Mouse (Mus musculus): ENCODE results near the gene Lamp5. TPM values are rescaled to one million over a fixed set of nuclear protein-coding genes. Genes with fewer than 3 reads are reported as not detected.

Lamp5 gene
- 0.97 and 1.4 TPM in 2 replicates for polyA plus RNA-seq (2015; fragmentation: Nextera tagmentation; extraction: Ambion mirVana)

GRCm38 (mm10) chr2:136051688-136052289 lies at the start of gene Lamp5:
TSS of gene Lamp5 (plus strand) at chr2:136052239.
- 2% methylated on average over 8 of the region's 8 CpGs for WGBS
- Histone ChIP-seq H3K9ac (replicated peaks; ENCODE audit: low read depth, low read length) (peak within 1 kb of the TSS; percentile 39; the same call in 1 of the 2 replicates), H3K27ac (ENCODE audit: low read length) (no peak within 1 kb of the TSS)

GRCm38 (mm10) chr2:136003836-136004235 lies 48.2 kb upstream of the Lamp5 start:
- no peak overlapping the region for H3K4me2 ChIP-seq (ENCODE audit: low read length)
- H3K27ac ChIP-seq (ENCODE audit: low read length) = no peak overlapping the region
- H3K27me3 ChIP-seq (replicated peaks; ENCODE audit: control insufficient read depth, insufficient read depth, low read length) = no peaks in the 10 kb centered on the region
- no peaks in the 10 kb centered on the region for H3K36me3 ChIP-seq (ENCODE audit: control insufficient read depth, insufficient read depth)
- no peak for ATAC-seq
- no peak overlapping the region for H3K9ac ChIP-seq (replicated peaks; ENCODE audit: low read depth, low read length)
- no peaks in the 10 kb centered on the region for H3K9me3 ChIP-seq (ENCODE audit: control insufficient read depth, low read length)
- no peak overlapping the region for H3K4me3 ChIP-seq (replicated peaks; ENCODE audit: low read length)
- no peaks in the 10 kb centered on the region for H3K4me1 ChIP-seq (replicated peaks; ENCODE audit: control insufficient read depth, insufficient read depth, low read length)
- WGBS = 89% methylated on average over 1 of the region's 1 CpGs

More at GRCm38 (mm10) chr2:136051688-136052289, at the start of gene Lamp5:
- H3K9me3 ChIP-seq (ENCODE audit: control insufficient read depth, low read length) = no peaks in the 10 kb centered on the region
- no peaks in the 10 kb centered on the region for H3K36me3 ChIP-seq (ENCODE audit: control insufficient read depth, insufficient read depth)
- ATAC-seq = peak; percentile 53
- H3K4me2 ChIP-seq (ENCODE audit: low read length) = peak within 1 kb of the TSS; percentile 53
- peak within 1 kb of the TSS; percentile 28 for H3K4me3 ChIP-seq (replicated peaks; ENCODE audit: low read length)
- peaks cover 10% of the 10 kb centered on the region for H3K4me1 ChIP-seq (replicated peaks; ENCODE audit: control insufficient read depth, insufficient read depth, low read length)
- no peaks in the 10 kb centered on the region for H3K27me3 ChIP-seq (replicated peaks; ENCODE audit: control insufficient read depth, insufficient read depth, low read length)

GRCm38 (mm10) chr2:136006280-136006679 lies 45.8 kb upstream of the Lamp5 start:
- H3K4me3 ChIP-seq (replicated peaks; ENCODE audit: low read length) = no peak overlapping the region
- no peak overlapping the region for H3K27ac ChIP-seq (ENCODE audit: low read length)
- H3K4me1 ChIP-seq (replicated peaks; ENCODE audit: control insufficient read depth, insufficient read depth, low read length) = no peaks in the 10 kb centered on the region
- no peaks in the 10 kb centered on the region for H3K27me3 ChIP-seq (replicated peaks; ENCODE audit: control insufficient read depth, insufficient read depth, low read length)
- no peak for ATAC-seq
- no peaks in the 10 kb centered on the region for H3K9me3 ChIP-seq (ENCODE audit: control insufficient read depth, low read length)
- H3K4me2 ChIP-seq (ENCODE audit: low read length) = no peak overlapping the region
- H3K9ac ChIP-seq (replicated peaks; ENCODE audit: low read depth, low read length) = no peak overlapping the region
- 95% methylated on average over 5 of the region's 5 CpGs for WGBS
- no peaks in the 10 kb centered on the region for H3K36me3 ChIP-seq (ENCODE audit: control insufficient read depth, insufficient read depth)

DNA sequence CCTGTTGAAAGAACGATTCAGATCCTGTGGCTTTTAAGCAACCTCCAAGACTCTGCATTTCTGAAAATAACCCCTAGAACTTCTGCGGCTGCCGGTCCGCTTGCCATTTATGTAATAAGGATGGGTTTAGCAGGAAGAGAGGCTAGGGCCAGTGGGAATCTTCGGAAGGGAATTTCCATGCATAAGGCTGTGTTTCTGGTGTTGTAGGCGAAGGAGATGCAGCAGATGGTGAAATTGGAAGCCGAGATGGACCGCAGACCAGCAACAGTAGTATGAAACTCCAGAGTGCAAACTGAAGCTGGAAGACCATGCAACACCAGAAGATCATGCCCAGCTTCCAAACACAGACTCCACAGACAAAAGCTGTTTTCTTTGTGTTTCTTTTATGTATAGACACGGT lies 39.3 kb upstream of the Lamp5 start:
- H3K4me2 ChIP-seq (ENCODE audit: low read length) = no peak overlapping the region
- H3K27ac ChIP-seq (ENCODE audit: low read length) = no peak overlapping the region
- 90% methylated on average over 9 of the region's 9 CpGs for WGBS
- no peak overlapping the region for H3K4me3 ChIP-seq (replicated peaks; ENCODE audit: low read length)
- ATAC-seq = no peak
- no peak overlapping the region for H3K9ac ChIP-seq (replicated peaks; ENCODE audit: low read depth, low read length)
- H3K9me3 ChIP-seq (ENCODE audit: control insufficient read depth, low read length) = no peaks in the 10 kb centered on the region
- no peaks in the 10 kb centered on the region for H3K4me1 ChIP-seq (replicated peaks; ENCODE audit: control insufficient read depth, insufficient read depth, low read length)
- H3K36me3 ChIP-seq (ENCODE audit: control insufficient read depth, insufficient read depth) = no peaks in the 10 kb centered on the region
- no peaks in the 10 kb centered on the region for H3K27me3 ChIP-seq (replicated peaks; ENCODE audit: control insufficient read depth, insufficient read depth, low read length)

GRCm38 (mm10) chr2:136048464-136048863 lies 3.6 kb upstream of the Lamp5 start:
- Histone ChIP-seq H3K27ac (ENCODE audit: low read length) (no peak overlapping the region), H3K9ac (replicated peaks; ENCODE audit: low read depth, low read length) (no peak overlapping the region)
- WGBS = 94% methylated on average over 4 of the region's 4 CpGs

DNA sequence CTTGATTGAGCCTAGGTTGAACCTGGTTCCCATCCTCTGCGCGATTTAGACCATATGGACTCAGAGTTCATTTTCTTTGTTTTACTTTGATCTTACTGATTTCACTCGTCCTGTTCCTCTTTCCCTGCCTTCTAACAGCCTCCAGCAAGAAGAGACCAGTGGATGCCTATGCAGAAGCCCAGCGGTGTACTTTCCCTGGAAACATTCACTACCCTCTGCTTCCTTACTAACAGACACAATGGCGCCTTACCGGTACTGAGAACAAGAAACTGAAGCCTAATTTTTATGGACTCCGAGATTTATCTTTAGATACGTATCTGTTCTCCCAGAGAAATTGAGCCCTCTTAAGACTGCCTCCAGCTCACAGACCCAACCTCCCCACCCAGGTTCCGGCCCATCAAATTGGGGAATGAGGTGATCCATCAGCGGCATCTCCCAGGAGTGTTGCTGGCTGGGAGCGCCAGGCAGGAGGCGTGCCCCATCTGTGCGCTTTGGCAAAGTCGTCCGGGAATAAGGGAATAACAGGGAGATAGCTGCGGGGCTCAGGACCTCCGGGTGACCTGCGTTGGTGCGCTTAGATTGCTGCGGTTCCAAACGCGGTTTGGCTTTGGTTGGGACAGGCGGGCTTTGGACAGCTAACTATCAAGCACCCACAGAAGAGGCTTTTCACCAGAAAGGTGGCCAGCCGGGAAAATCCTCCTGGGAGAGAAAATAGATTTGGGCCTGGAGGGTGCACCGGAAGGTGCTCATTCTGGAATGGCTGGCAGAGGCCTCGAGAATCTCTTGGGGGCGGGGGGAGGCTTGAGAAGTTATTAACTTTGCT lies 1.0 kb upstream of the Lamp5 start:
- Histone ChIP-seq H3K9ac (replicated peaks; ENCODE audit: low read depth, low read length) (peak overlapping the region; percentile 39; the same call in 1 of the 2 replicates), H3K4me2 (ENCODE audit: low read length) (peak overlapping the region; percentile 53), H3K27me3 (replicated peaks; ENCODE audit: control insufficient read depth, insufficient read depth, low read length) (no peaks in the 10 kb centered on the region), H3K4me1 (replicated peaks; ENCODE audit: control insufficient read depth, insufficient read depth, low read length) (peaks cover 10% of the 10 kb centered on the region), H3K9me3 (ENCODE audit: control insufficient read depth, low read length) (no peaks in the 10 kb centered on the region), H3K4me3 (replicated peaks; ENCODE audit: low read length) (peak overlapping the region; percentile 28), H3K36me3 (ENCODE audit: control insufficient read depth, insufficient read depth) (no peaks in the 10 kb centered on the region), H3K27ac (ENCODE audit: low read length) (no peak overlapping the region)
- peak; percentile 72 for ATAC-seq
- whole genome bisulfite sequencing = 16% methylated on average over 27 of the region's 27 CpGs

More at GRCm38 (mm10) chr2:136048464-136048863, 3.6 kb upstream of the Lamp5 start:
- no peaks in the 10 kb centered on the region for H3K36me3 ChIP-seq (ENCODE audit: control insufficient read depth, insufficient read depth)
- H3K9me3 ChIP-seq (ENCODE audit: control insufficient read depth, low read length) = no peaks in the 10 kb centered on the region
- H3K4me3 ChIP-seq (replicated peaks; ENCODE audit: low read length) = no peak overlapping the region
- H3K4me1 ChIP-seq (replicated peaks; ENCODE audit: control insufficient read depth, insufficient read depth, low read length) = peaks cover 10% of the 10 kb centered on the region
- no peak for ATAC-seq
- no peaks in the 10 kb centered on the region for H3K27me3 ChIP-seq (replicated peaks; ENCODE audit: control insufficient read depth, insufficient read depth, low read length)
- no peak overlapping the region for H3K4me2 ChIP-seq (ENCODE audit: low read length)

- Histone ChIP-seq H3K4me1 (replicated peaks; ENCODE audit: control insufficient read depth, insufficient read depth, low read length) (peaks cover 13% of the 10 kb centered on the region), H3K36me3 (ENCODE audit: control insufficient read depth, insufficient read depth) (no peaks in the 10 kb centered on the region), H3K4me2 (ENCODE audit: low read length) (peak overlapping the region; percentile 60), H3K27me3 (replicated peaks; ENCODE audit: control insufficient read depth, insufficient read depth, low read length) (peaks cover 17% of the 10 kb centered on the region), H3K9me3 (ENCODE audit: control insufficient read depth, low read length) (no peaks in the 10 kb centered on the region), H3K9ac (replicated peaks; ENCODE audit: low read depth, low read length) (no peak overlapping the region), H3K27ac (ENCODE audit: low read length) (no peak overlapping the region), H3K4me3 (replicated peaks; ENCODE audit: low read length) (peak overlapping the region; percentile 39)
- ATAC-seq = peak; percentile 79
- 6% methylated on average over 19 of the region's 19 CpGs for WGBS
Observed at GRCm38 (mm10) chr2:136057861-136058331, 5.9 kb downstream of the Lamp5 start.

GRCm38 (mm10) chr2:136058398-136058797 lies 6.4 kb downstream of the Lamp5 start:
- Histone ChIP-seq H3K36me3 (ENCODE audit: control insufficient read depth, insufficient read depth) (no peaks in the 10 kb centered on the region), H3K27me3 (replicated peaks; ENCODE audit: control insufficient read depth, insufficient read depth, low read length) (peaks cover 17% of the 10 kb centered on the region), H3K9me3 (ENCODE audit: control insufficient read depth, low read length) (no peaks in the 10 kb centered on the region), H3K9ac (replicated peaks; ENCODE audit: low read depth, low read length) (no peak overlapping the region), H3K4me1 (replicated peaks; ENCODE audit: control insufficient read depth, insufficient read depth, low read length) (peaks cover 13% of the 10 kb centered on the region), H3K4me2 (ENCODE audit: low read length) (peak overlapping the region; percentile 60), H3K4me3 (replicated peaks; ENCODE audit: low read length) (peak overlapping the region; percentile 39), H3K27ac (ENCODE audit: low read length) (no peak overlapping the region)
- 2% methylated on average over 7 of the region's 7 CpGs for WGBS
- peak; percentile 49 for ATAC-seq

- H3K4me3 ChIP-seq (replicated peaks; ENCODE audit: low read length) = peak overlapping the region; percentile 39
- under 1% methylated on average over 37 of the region's 37 CpGs for WGBS
- H3K4me2 ChIP-seq (ENCODE audit: low read length) = peak overlapping the region; percentile 60
- peak; percentile 24; the same call in 1 of the 2 replicates for ATAC-seq
- H3K27ac ChIP-seq (ENCODE audit: low read length) = no peak overlapping the region
- H3K4me1 ChIP-seq (replicated peaks; ENCODE audit: control insufficient read depth, insufficient read depth, low read length) = peaks cover 13% of the 10 kb centered on the region
- H3K36me3 ChIP-seq (ENCODE audit: control insufficient read depth, insufficient read depth) = no peaks in the 10 kb centered on the region
- peaks cover 17% of the 10 kb centered on the region for H3K27me3 ChIP-seq (replicated peaks; ENCODE audit: control insufficient read depth, insufficient read depth, low read length)
- peak overlapping the region; percentile 37 for H3K9ac ChIP-seq (replicated peaks; ENCODE audit: low read depth, low read length)
- no peaks in the 10 kb centered on the region for H3K9me3 ChIP-seq (ENCODE audit: control insufficient read depth, low read length)
Observed at GRCm38 (mm10) chr2:136059029-136059669, 7.1 kb downstream of the Lamp5 start.
